In genomic region chr14:62137981-62138380, GRCm38 (mm10) we compare ENCODE assay signal across 16 mouse cellular contexts.
"Had no signal": no experiment of that assay in that cellular context is flagged by ENCODE, and none has a peak within 500 bp of the region (broad histone marks: within the 10 kb centered on the region; RNA-seq: fewer than 3 reads in every experiment).

No protein-coding gene starts in this region.

- H3K27ac ChIP-seq: liver, embryonic 13.5 days; lung, embryonic 15.5 days; macrophage; midbrain, embryonic 15.5 days; neural tube, embryonic 12.5 days; stomach, postnatal 0 days had no signal

- ATAC-seq: liver, postnatal 0 days; midbrain, embryonic 15.5 days had no signal

- H3K4me1 ChIP-seq: liver, embryonic 13.5 days; megakaryocyte, embryonic 14.5 days; midbrain, embryonic 15.5 days; neural tube, embryonic 12.5 days had no signal

- H3K4me3 ChIP-seq: liver, embryonic 13.5 days; lung, embryonic 15.5 days; megakaryocyte, embryonic 14.5 days; midbrain, embryonic 15.5 days; neural tube, embryonic 12.5 days had no signal

- H3K9ac ChIP-seq: liver, embryonic 13.5 days; liver, postnatal 0 days; lung, embryonic 15.5 days; midbrain, embryonic 15.5 days; neural tube, embryonic 12.5 days had no signal

- H3K27me3 ChIP-seq: liver, embryonic 13.5 days; lung, embryonic 15.5 days; megakaryocyte, embryonic 14.5 days; midbrain, embryonic 15.5 days; neural tube, embryonic 12.5 days had no signal

- H3K4me2 ChIP-seq: liver, embryonic 13.5 days; lung, embryonic 15.5 days; midbrain, embryonic 11.5 days; midbrain, embryonic 15.5 days; neural tube, embryonic 12.5 days had no signal

- H3K9me3 ChIP-seq: liver, embryonic 13.5 days; lung, embryonic 15.5 days; midbrain, embryonic 15.5 days; neural tube, embryonic 12.5 days had no signal

- DNase-seq: kidney, adult 2 months; kidney, postnatal 25 days; liver; liver, embryonic 13.5 days; liver, postnatal 0 days; lung, postnatal 14 days; right cerebral cortex, postnatal 14 days; thymus, adult 18-20 months; thymus, postnatal 14 days had no signal

- H3K36me3 ChIP-seq: liver, embryonic 13.5 days; lung, embryonic 15.5 days; midbrain, embryonic 15.5 days; neural tube, embryonic 12.5 days had no signal
